Mouse (Mus musculus): ENCODE measurements around the gene Nutm1. TPM values are rescaled to one million over a fixed set of nuclear protein-coding genes. Genes with fewer than 3 reads are reported as not detected.

Gene Nutm1
- polyA plus RNA-seq, 1 experiment from 2014 or later = not detected

DNA sequence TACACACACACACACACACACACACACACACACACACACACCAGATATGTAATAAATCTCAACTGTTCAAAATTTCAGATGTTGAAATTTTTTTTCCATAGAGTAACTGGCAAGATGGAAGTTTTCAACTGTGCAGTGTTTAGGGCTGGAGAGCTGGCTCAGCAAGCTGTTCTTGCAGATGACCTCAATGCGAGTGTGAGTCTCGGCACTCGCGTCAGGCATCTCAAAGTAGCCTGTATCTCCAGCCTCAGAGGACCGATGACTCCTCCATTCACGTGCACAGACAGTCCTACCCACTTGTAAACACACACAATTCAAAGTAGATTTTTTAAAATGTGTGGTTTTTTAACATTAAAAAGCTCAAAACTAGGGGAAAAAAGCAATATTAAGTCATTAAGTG lies 14.4 kb upstream of the Nutm1 start:
- Histone ChIP-seq H3K9me3 (no peaks in the 10 kb centered on the region), H3K4me2 (no peak overlapping the region), H3K27ac (no peak overlapping the region), H3K36me3 (no peaks in the 10 kb centered on the region), H3K4me3 (no peak overlapping the region), H3K27me3 (no peaks in the 10 kb centered on the region), H3K9ac (no peak overlapping the region), H3K4me1 (peaks cover 3% of the 10 kb centered on the region; the same call in 1 of the 2 replicates)
- ATAC-seq (ENCODE audit: insufficient number of reproducible peaks, insufficient read depth, low FRiP score, low TSS enrichment, low read depth) = no peak
- WGBS = 91% methylated on average over 6 of the region's 6 CpGs

DNA sequence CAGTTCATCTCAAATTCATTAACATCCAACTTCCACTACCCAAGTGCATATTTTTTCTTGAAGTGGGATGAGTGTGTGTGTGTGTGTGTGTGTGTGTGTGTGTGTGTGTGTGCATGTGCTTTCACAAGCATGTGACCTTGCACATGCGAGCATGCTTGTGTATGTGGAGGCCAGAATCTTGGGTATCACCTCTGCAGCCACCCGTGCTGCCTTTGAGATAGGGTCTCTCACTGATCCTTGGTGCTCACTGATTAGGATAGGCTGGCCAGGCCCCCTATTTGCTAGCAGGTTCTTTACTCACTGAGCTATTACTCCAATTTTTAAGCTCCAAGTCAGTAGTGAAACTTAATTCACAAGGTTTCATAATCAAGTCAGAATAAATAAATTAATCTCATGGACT lies 13.8 kb upstream of the Nutm1 start:
- Histone ChIP-seq H3K4me1 (peaks cover 5% of the 10 kb centered on the region; the same call in 1 of the 2 replicates), H3K36me3 (no peaks in the 10 kb centered on the region), H3K4me3 (no peak overlapping the region), H3K9ac (no peak overlapping the region), H3K4me2 (no peak overlapping the region), H3K9me3 (no peaks in the 10 kb centered on the region), H3K27me3 (no peaks in the 10 kb centered on the region), H3K27ac (no peak overlapping the region)
- ATAC-seq (ENCODE audit: insufficient number of reproducible peaks, insufficient read depth, low FRiP score, low TSS enrichment, low read depth) = no peak
- 97% methylated on average over 2 of the region's 2 CpGs for WGBS

DNA sequence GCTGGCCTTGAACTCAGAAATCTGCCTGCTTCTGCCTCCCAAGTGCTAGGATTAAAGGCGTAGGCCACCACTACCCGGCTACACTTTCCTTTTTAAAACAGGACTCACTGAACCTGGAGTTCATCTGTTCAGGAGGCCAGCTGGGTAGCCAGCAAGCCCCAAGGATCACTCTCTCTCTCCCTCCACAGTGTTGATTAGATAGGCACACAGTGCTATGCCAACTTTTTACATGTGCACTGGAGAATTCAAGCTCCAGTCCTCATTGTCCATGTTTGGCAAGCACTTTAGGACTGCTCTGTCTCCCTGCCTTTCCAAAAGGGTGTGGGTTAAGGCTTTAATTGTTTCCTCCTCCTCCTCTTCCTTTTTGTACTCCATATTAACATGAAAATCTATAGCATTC lies 10.9 kb upstream of the Nutm1 start:
- WGBS = 86% methylated on average over 2 of the region's 2 CpGs
- Histone ChIP-seq H3K4me1 (peaks cover 22% of the 10 kb centered on the region), H3K36me3 (no peaks in the 10 kb centered on the region), H3K27ac (no peak overlapping the region), H3K27me3 (no peaks in the 10 kb centered on the region), H3K9ac (no peak overlapping the region), H3K9me3 (no peaks in the 10 kb centered on the region), H3K4me3 (no peak overlapping the region), H3K4me2 (no peak overlapping the region)
- no peak for ATAC-seq (ENCODE audit: insufficient number of reproducible peaks, insufficient read depth, low FRiP score, low TSS enrichment, low read depth)

- peak overlapping the region; percentile 83; the same call in 1 of the 2 replicates for H3K4me3 ChIP-seq
- H3K9ac ChIP-seq = no peak overlapping the region
- no peaks in the 10 kb centered on the region for H3K36me3 ChIP-seq
- ATAC-seq (ENCODE audit: insufficient number of reproducible peaks, insufficient read depth, low FRiP score, low TSS enrichment, low read depth) = no peak
- peak overlapping the region; percentile 92 for H3K4me2 ChIP-seq
- 77% methylated on average over 8 of the region's 8 CpGs for WGBS
- H3K9me3 ChIP-seq = no peaks in the 10 kb centered on the region
- H3K4me1 ChIP-seq = peaks cover 31% of the 10 kb centered on the region
- H3K27ac ChIP-seq = no peak overlapping the region
- H3K27me3 ChIP-seq = no peaks in the 10 kb centered on the region
Measured at GRCm38 (mm10) chr2:112267547-112268269, 8.6 kb upstream of the Nutm1 start.

DNA sequence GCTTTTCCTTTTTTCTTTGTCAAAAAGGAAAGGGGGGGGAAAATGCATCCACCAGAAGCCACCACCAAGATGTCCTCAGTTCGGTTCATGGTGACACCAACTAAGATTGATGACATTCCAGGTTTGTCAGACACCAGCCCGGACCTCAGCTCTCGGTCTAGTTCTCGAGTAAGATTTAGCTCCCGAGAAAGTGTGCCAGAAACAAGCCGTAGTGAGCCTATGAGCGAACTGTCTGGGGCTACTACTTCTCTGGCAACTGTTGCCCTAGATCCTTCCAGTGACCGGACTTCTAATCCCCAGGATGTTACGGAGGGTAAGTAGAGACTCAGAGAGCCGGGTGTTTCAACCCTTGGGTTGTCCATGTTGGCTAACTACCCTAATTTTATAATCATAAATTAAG lies 7.7 kb upstream of the Nutm1 start:
- Histone ChIP-seq H3K36me3 (no peaks in the 10 kb centered on the region), H3K4me1 (peaks cover 34% of the 10 kb centered on the region), H3K27ac (no peak overlapping the region), H3K4me3 (peak overlapping the region; percentile 83), H3K27me3 (no peaks in the 10 kb centered on the region), H3K9ac (peak overlapping the region; percentile 83), H3K9me3 (no peaks in the 10 kb centered on the region), H3K4me2 (peak overlapping the region; percentile 92)
- WGBS = 65% methylated on average over 10 of the region's 10 CpGs
- no peak for ATAC-seq (ENCODE audit: insufficient number of reproducible peaks, insufficient read depth, low FRiP score, low TSS enrichment, low read depth)

- ATAC-seq (ENCODE audit: insufficient number of reproducible peaks, insufficient read depth, low FRiP score, low TSS enrichment, low read depth) = no peak; the same call in 1 of the 2 replicates
- WGBS = 2% methylated on average over 11 of the region's 11 CpGs
Measured at GRCm38 (mm10) chr2:112266242-112266592, 7.1 kb upstream of the Nutm1 start, which contains the start of gene Gm21985. Gene Gm21985 (plus strand): TSS chr2:112266314.

GRCm38 (mm10) chr2:112265448-112266241 lies 6.6 kb upstream of the Nutm1 start, which contains the start of gene Slc12a6:
Gene Slc12a6 (plus strand): TSS chr2:112265825.
- H3K9me3 ChIP-seq = no peaks in the 10 kb centered on the region

More at GRCm38 (mm10) chr2:112266242-112266592, 7.1 kb upstream of the Nutm1 start, which contains the start of gene Gm21985:
- no peaks in the 10 kb centered on the region for H3K36me3 ChIP-seq
- peak within 1 kb of the TSS; percentile 83 for H3K4me3 ChIP-seq
- peaks cover 34% of the 10 kb centered on the region for H3K4me1 ChIP-seq
- no peaks in the 10 kb centered on the region for H3K27me3 ChIP-seq
- H3K27ac ChIP-seq = peak within 1 kb of the TSS; percentile 81
- peak within 1 kb of the TSS; percentile 92 for H3K4me2 ChIP-seq
- peak within 1 kb of the TSS; percentile 83 for H3K9ac ChIP-seq
- H3K9me3 ChIP-seq = no peaks in the 10 kb centered on the region

GRCm38 (mm10) chr2:112264364-112264763 lies 5.3 kb upstream of the Nutm1 start:
- Histone ChIP-seq H3K27ac (no peak overlapping the region), H3K4me1 (peaks cover 31% of the 10 kb centered on the region), H3K9ac (no peak overlapping the region), H3K4me2 (no peak overlapping the region), H3K9me3 (no peaks in the 10 kb centered on the region), H3K27me3 (no peaks in the 10 kb centered on the region), H3K36me3 (no peaks in the 10 kb centered on the region), H3K4me3 (no peak overlapping the region)
- no peak for ATAC-seq (ENCODE audit: insufficient number of reproducible peaks, insufficient read depth, low FRiP score, low TSS enrichment, low read depth)
- WGBS = 79% methylated on average over 4 of the region's 4 CpGs

More at GRCm38 (mm10) chr2:112265448-112266241, 6.6 kb upstream of the Nutm1 start, which contains the start of gene Slc12a6:
- H3K27me3 ChIP-seq = no peaks in the 10 kb centered on the region
- under 1% methylated on average over 83 of the region's 85 CpGs for WGBS
- H3K9ac ChIP-seq = peak within 1 kb of the TSS; percentile 83
- peak within 1 kb of the TSS; percentile 81 for H3K27ac ChIP-seq
- peak; percentile 92 for ATAC-seq (ENCODE audit: insufficient number of reproducible peaks, insufficient read depth, low FRiP score, low TSS enrichment, low read depth)
- H3K4me3 ChIP-seq = peak within 1 kb of the TSS; percentile 83
- peak within 1 kb of the TSS; percentile 92 for H3K4me2 ChIP-seq
- peaks cover 34% of the 10 kb centered on the region for H3K4me1 ChIP-seq
- H3K36me3 ChIP-seq = no peaks in the 10 kb centered on the region

GRCm38 (mm10) chr2:112262779-112263295 lies 3.7 kb upstream of the Nutm1 start:
- peak overlapping the region; percentile 75 for H3K9ac ChIP-seq
- H3K9me3 ChIP-seq = no peaks in the 10 kb centered on the region
- 32% methylated on average over 4 of the region's 4 CpGs for WGBS
- no peaks in the 10 kb centered on the region for H3K36me3 ChIP-seq
- H3K27me3 ChIP-seq = no peaks in the 10 kb centered on the region
- peaks cover 29% of the 10 kb centered on the region for H3K4me1 ChIP-seq
- peak overlapping the region; percentile 77 for H3K4me2 ChIP-seq
- H3K27ac ChIP-seq = no peak overlapping the region
- H3K4me3 ChIP-seq = peak overlapping the region; percentile 66
- no peak for ATAC-seq (ENCODE audit: insufficient number of reproducible peaks, insufficient read depth, low FRiP score, low TSS enrichment, low read depth)

GRCm38 (mm10) chr2:112261748-112262653 lies 2.9 kb upstream of the Nutm1 start, which contains the start of gene Nop10:
Gene Nop10 (plus strand): TSS chr2:112261926.
- Histone ChIP-seq H3K9ac (peak within 1 kb of the TSS; percentile 75), H3K36me3 (no peaks in the 10 kb centered on the region), H3K27ac (peak within 1 kb of the TSS; percentile 51; the same call in 1 of the 2 replicates), H3K4me1 (peaks cover 24% of the 10 kb centered on the region), H3K9me3 (no peaks in the 10 kb centered on the region), H3K27me3 (no peaks in the 10 kb centered on the region), H3K4me2 (peak within 1 kb of the TSS; percentile 77), H3K4me3 (peak within 1 kb of the TSS; percentile 66)
- peak; percentile 41; the same call in 1 of the 2 replicates for ATAC-seq (ENCODE audit: insufficient number of reproducible peaks, insufficient read depth, low FRiP score, low TSS enrichment, low read depth)
- under 1% methylated on average over 36 of the region's 36 CpGs for WGBS
